Mouse (Mus musculus) ovary, adult 18-20 months (tissue): ENCODE measurements at regions not wholly inside any gene's neighbourhood (a gene's known extent, or its start where the extent isn't known, plus 50 kb on each side); places are given as distances from the start of the nearest gene placed in this dataset.

ENCODE experiments used
- DNase-seq: peaks from one replicate; pipeline ENCODE4 v3.0.0; 2022; ENCODE audit warnings: low spot score, mixed read lengths

DNA sequence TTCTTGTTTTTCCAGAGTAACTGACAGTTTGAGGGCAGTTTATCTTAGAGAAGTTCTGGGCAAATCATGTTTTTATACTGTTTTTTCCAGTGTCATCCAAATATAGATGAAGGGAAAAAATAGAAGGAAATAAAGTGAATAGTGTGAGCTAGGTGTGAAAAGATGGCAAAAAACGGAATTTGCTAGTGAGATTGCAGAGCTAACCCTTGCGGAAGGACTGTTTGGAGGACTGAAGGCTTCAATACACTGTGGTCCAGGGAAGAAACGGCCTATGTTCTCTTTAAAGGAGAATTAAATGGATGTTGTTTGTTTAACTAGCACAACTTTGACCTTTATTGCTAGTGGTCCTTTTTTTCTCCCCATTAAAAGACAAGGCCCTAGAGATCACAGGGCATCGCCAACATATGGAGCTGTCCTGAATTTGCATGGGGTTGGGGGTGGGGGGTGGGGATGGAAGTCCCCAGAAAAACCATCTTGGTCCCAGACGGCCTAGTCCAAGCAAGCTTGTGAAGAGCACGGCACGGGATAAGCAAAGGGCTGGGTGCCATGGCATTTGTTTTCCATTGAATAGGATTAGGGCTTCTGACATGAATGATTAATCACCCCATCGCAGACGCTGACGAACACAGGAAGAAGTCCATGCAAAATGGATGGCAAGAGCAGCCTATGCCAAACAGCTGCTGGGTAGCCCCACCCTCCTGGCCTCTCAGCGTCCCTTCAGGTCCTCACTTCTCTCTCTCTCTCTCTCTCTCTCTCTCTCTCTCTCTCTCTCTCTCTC lies 480.0 kb downstream of the Nuf2 start:
- no peak for DNase-seq

DNA sequence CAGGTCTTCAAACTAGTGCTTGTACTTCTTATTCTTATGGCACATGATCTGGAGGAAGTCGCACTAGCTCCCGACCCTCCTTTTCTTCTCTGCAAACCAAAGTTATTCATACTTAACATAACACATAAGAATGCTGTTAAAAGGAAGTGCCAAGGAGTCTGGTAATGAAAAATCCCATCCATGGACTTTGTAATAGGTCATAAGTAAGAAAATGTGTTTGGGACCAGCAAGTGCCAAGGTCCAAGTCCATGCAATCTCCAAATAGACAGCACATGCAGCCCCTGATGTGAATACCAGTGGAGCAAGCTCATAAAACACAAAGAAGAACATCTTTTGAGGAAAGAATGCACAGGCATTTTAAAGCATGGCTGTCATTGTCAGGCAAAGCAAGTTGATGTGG lies 481.4 kb downstream of the Nuf2 start:
- DNase-seq: no peak

DNA sequence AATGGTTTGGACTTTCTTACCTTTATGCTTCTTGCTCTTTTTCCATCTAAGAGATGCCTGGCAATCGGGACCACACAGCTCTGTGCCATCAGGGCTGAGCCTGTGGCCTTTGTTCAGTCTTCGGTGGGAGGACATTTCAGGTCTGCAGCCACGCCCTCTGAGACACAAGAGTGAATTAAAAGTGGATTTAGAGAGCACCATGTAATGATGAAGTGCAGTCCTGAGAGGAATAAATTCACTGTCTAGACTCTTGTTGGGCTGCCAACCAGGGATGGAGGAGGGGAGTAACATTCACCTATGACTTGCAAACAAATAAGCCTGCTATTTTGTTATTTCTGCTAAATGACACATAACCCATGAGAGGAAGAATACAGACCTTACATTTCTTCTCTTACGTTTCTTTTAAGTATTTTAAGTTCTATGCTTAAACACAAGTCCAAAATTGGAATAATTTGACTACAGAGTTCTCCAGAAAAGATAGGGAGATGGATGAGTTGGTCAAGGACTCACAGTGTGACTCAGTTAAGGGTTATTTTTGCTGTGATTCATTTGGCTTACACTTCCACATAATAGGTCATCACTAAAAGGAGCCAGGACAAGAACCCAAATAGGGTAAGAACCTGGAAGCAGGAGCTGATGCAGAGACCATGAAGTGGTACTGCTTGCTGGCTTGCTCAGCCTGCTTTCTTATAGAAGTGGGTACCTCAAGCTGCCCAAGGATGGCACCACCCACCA lies 484.3 kb downstream of the Nuf2 start:
- no peak for DNase-seq

DNA sequence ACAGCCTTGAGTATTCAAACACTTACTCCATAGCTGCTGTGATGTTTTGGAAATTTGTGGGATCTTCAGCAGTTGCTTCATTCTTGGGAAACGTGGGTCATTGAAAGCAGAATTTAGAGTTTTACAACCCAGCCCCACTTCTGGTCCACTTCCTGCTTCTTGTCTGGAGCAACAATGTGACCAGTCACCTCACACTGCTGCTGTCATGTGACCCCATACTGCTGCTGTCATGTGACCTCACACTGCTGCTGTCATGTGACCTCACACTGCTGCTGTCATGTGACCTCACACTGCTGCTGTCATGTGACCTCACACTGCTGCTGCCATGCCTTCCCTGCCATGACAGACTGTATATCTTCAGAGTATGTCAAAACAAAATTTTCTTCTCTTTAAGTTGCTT lies 497.7 kb downstream of the Nuf2 start:
- DNase-seq: no peak

DNA sequence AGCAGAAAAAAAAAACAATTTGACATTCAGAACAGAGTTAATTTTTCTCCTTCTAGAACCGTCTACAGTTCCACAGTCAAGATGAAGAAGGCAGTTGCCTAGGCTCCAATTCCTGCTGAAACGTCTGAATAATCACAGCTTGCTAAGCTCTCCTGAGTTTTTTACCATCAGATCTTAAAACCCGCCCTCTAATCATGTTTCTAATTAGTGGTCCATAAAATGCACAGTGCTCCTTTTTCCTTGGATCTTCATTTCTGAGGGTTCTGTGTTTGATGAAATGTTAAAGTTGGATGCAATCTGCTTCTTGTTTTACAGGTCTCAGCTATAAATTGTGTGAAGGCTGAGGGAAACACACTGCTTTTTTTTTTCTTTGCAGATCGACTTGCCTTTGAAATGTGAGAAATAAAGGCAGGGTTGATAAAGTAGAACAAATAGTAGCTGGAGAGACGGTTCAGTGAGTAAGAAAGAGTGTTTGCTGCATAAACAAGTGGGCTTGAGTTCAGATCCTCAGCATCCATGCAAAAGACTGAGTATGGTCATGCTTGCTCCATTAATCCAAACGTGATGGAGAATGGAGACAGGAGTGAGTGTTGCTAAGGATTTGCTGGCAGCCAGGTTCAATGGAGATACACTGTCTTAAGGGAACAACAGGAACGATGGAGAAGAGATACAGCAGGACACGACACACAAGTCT lies 499.3 kb downstream of the Nuf2 start:
- no peak for DNase-seq

- DNase-seq: no peak
Observed at GRCm38 (mm10) chr1:169027706-169028105, 503.6 kb downstream of the Nuf2 start.

DNA sequence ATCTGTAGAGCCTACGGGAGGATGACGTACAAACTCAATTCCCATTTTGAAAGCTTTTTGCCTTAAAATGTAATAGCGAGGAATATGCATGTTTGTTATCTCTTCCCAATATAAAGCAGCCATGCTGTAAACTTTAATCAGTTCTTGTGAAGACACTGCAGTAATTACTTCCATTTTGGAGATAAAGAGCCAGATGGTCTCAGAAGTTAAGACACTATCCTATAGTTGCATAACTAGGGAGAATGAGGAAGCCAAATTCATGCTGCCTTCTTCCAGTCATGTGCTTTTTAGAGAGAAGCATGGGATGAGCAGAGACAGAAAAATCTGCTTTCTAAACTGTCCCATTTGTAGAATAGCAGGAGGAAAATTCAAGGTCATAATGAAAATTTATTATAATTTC lies 504.0 kb downstream of the Nuf2 start:
- no peak for DNase-seq

DNA sequence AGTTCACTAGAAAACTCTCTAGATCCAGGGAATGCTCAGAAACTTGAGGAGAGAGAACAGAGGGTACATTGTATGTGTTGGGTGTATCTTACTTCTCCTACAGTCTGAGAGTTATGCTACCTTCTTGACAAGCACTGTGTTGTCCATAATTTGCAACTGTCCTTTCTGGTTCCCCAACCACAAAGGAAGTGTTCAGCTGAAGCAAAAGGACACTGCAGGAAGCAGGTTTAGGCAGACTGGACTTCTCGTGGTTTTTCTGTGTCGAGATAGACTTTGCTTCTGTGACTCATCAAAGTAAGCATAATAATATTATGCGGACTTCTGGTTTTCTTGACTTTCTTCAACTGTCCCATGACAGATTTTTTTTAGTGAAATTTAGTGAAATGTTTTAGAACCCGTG lies 506.7 kb downstream of the Nuf2 start:
- DNase-seq: no peak

- DNase-seq: no peak
Observed at GRCm38 (mm10) chr1:168991506-168992244, 539.6 kb downstream of the Nuf2 start.

- no peak for DNase-seq
Observed at GRCm38 (mm10) chr1:168975037-168975698, 543.1 kb upstream of the Pbx1 start.

DNA sequence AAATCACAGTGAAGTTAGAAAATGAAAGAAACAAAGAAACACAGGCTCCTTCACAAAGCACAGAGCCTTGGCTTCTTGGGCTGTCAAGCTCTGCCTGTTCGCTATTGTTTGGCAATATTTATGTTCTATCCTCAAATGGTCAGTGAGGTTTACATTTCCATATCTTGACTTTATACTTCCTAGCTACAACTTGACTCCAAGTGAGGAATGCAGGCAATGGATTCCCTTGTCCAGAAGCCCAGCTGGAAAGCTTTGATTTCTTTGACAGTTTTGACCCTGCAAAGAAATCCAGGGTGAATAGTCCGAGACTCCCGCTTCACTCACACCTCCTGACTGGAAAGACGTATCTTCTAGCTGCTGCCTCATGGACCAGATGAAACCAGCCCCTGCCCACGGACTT lies 537.3 kb upstream of the Pbx1 start:
- no peak for DNase-seq

- DNase-seq: no peak
Observed at GRCm38 (mm10) chr1:168967334-168967733, 535.3 kb upstream of the Pbx1 start.

GRCm38 (mm10) chr1:168964467-168964904 lies 532.4 kb upstream of the Pbx1 start:
- DNase-seq: no peak

DNA sequence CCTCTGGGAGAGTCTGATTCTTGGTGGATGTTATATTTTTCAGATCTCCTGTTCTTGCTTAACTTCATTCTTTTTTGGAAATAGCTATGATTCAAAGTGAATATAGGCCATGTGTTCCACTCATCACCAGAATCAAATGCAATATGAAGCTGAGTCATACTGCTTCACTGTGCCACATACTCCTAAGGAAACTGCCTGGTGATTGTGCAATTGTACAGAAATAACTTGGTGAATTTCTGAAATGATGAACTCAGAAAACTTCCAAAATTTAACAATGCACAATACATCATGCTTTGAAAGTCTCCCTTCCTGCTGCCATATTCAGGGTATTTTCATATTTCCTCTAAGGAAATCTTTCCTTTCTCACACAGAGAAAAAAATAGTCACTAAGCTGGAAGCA lies 518.9 kb upstream of the Pbx1 start:
- DNase-seq: no peak

- DNase-seq: no peak
Observed at GRCm38 (mm10) chr1:168924100-168924815, 492.2 kb upstream of the Pbx1 start.

GRCm38 (mm10) chr1:168918331-168919076 lies 486.4 kb upstream of the Pbx1 start:
- DNase-seq: no peak

GRCm38 (mm10) chr1:168908684-168909175 lies 476.7 kb upstream of the Pbx1 start:
- DNase-seq: no peak

GRCm38 (mm10) chr1:168908192-168908591 lies 476.1 kb upstream of the Pbx1 start:
- DNase-seq: no peak

GRCm38 (mm10) chr1:168898483-168898882 lies 466.4 kb upstream of the Pbx1 start:
- DNase-seq: no peak

GRCm38 (mm10) chr1:168861577-168861976 lies 429.5 kb upstream of the Pbx1 start:
- DNase-seq: no peak
